Mouse (Mus musculus) heart, adult 2 months (tissue): Measurements from ENCODE around the gene Otub1.
A peak's percentile ranks its signal among the peaks of the same experiment; 100 is the strongest.

Experiments used
- CTCF ChIP-seq: fragments of 200-600 bp; IDR thresholded peaks from 2 replicates; pipeline ENCODE4 v1.8.1; 2022; ENCODE audit warnings: antibody characterized with exemption, mild to moderate bottlenecking, moderate library complexity
- EP300 ChIP-seq: fragments of 200-500 bp; IDR thresholded peaks from 2 replicates; pipeline ENCODE4 v1.6.1; 2011; ENCODE audit warnings: low read depth, low read length, control low read depth; ENCODE audit not compliant: insufficient read depth
- POLR2A ChIP-seq: fragments of 200-500 bp; IDR thresholded peaks from 2 replicates; pipeline ENCODE4 v1.6.1; 2011; ENCODE audit warnings: mild to moderate bottlenecking, low read depth, low read length, control low read depth; ENCODE audit not compliant: insufficient read depth

- TF ChIP-seq CTCF (no peak), POLR2A (no peak), EP300 (0 out of 2 replicates have a peak, but pooled peaks have one; percentile 14)
Measured at GRCm38 (mm10) chr19:7196741-7197270, 9.3 kb downstream of the Otub1 start.
